Mouse (Mus musculus): ENCODE measurements at regions not wholly inside any gene's neighbourhood (a gene's known extent, or its start where the extent isn't known, plus 50 kb on each side); places are given as distances from the start of the nearest gene placed in this dataset.

GRCm38 (mm10) chr3:76014766-76015165, 58.0 kb upstream of the Golim4 start:
- DNase-seq (ENCODE audit: low spot score): no peak

- peak; percentile 14 for DNase-seq (ENCODE audit: low spot score)
These were observed 51.9 kb upstream of the Golim4 start for GRCm38 (mm10) chr3:76008564-76009183.
